Mouse (Mus musculus): ENCODE data around the gene Golt1a.

GRCm38 (mm10) chr1:133287880-133288279 lies 21.7 kb upstream of the Golt1a start:
- TF ChIP-seq CTCF (IDR thresholded peaks at IDR 0.05; ENCODE audit: control insufficient read depth, insufficient read depth, insufficient read length) (no peak), USF1 (IDR thresholded peaks at IDR 0.05; ENCODE audit: low read depth) (no peak), MYOG (IDR thresholded peaks at IDR 0.05; ENCODE audit: control insufficient read depth, extremely low read depth, insufficient read length) (no peak), CEBPB (IDR thresholded peaks at IDR 0.05; ENCODE audit: low read depth) (no peak), FOSL1 (IDR thresholded peaks at IDR 0.05; ENCODE audit: insufficient read depth, low read length, poor library complexity, severe bottlenecking) (no peak)
